Mouse (Mus musculus): Measurements from ENCODE around the gene Clcf1. TPM values are rescaled to one million over a fixed set of nuclear protein-coding genes. Genes with fewer than 3 reads are reported as not detected.
A peak's percentile ranks its signal among the peaks of the same experiment; 100 is the strongest.

The Clcf1 gene
- 52.0 and 61.9 TPM in 2 replicates for total RNA-seq (2017)

DNA sequence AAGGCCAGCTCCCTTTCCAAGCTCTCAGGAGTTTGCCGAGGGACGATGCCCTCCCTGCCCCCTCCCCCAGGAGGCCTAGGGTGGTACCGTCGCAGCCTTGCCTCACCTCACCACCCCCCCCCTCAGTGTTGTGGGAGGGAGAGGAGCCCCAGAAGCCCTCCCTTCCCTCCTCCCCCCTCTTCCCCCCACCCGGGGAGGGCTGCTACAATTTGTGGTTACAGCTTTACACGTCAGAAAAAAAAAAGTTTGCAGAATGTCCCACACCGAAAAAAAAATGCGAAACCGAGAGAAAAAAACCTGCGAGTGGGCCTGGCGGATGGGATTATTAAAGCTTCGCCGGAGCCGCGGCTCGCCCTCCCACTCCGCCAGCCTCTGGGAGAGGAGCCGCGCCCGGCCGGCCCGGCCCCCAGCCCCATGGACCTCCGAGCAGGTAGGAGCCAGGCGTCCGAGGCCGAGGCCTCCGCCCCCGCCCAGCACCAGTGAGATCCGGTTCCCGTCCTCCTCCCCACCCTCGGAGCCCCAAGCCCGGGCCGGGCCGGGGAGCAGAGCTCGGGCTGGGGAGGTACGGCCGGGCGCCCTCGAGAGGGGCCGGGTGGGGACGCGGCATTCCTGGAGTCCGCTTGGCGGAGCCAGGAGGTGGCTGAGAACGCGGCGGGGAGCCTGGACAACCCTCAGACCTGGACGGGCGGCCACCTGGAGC is at the start of gene Clcf1, which contains the start of gene AC109138.7:
TSS of gene Clcf1 (plus strand) at position 168 of the 700 bp plus-strand sequence.
TSS of gene AC109138.7 (plus strand) at position 287 of the 700 bp plus-strand sequence.
- peak; percentile 61 for ATAC-seq (ENCODE audit: extremely low read depth, insufficient number of reproducible peaks, low FRiP score, poor library complexity, severe bottlenecking)

DNA sequence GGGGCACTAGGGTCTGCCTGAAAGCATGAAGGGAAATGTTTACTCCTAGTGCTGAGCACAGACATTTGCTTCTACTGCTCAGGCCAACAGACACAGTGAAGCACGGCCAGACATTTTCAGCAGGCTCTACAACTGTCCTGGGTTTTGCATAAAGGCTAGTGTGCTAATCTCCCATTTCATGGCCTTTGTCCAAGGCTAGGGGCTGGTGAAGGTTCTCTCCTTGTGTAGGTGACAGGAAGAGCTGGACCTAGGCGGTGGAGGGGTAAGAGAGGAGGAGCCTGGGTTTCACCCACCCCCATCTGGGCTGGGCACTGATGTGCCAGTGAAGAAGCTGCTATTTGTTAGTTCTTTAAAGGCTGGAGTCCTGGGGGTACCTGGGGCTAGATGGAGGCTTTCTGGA is 49.3 kb upstream of the Clcf1 start:
- ATAC-seq (ENCODE audit: extremely low read depth, insufficient number of reproducible peaks, low FRiP score, poor library complexity, severe bottlenecking), result no peak

DNA sequence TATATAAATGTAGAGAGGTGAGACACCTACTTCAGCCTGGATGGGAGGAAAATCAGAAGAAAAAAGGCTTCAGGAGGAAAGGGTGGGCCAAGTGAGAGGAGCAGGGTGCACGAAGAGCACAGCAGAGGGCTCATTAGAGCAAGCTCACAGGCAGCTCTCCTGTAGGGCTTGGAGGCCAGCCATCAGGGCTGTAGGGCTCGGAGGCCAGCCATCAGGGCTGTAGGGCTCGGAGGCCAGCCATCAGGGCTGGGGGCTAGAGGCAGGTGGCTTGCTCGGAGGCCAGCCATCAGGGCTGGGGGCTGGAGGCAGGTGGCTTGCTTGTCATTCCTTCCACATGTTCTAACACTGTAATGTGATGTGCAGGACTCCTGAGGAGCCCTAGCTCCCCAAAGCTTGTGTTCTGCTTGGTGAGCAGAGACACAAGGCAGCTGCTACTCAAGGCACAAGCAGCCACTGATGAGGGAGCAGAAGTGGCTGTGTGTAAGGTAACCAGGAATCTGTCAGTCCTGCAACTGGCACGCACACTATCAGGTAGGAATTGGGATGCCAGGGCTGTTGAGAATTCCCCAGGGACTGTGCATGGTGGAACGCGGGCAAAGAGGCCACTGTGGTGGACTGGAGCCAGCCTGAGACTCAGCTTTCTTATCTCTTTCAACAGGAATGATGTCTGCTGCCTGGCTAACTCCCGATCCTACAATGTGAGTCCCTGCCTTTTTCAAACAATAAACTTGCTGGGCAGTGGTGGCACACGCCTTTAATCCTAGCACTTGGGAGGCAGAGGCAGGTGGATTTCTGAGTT is 47.2 kb upstream of the Clcf1 start:
- ATAC-seq (ENCODE audit: extremely low read depth, insufficient number of reproducible peaks, low FRiP score, poor library complexity, severe bottlenecking), result no peak

DNA sequence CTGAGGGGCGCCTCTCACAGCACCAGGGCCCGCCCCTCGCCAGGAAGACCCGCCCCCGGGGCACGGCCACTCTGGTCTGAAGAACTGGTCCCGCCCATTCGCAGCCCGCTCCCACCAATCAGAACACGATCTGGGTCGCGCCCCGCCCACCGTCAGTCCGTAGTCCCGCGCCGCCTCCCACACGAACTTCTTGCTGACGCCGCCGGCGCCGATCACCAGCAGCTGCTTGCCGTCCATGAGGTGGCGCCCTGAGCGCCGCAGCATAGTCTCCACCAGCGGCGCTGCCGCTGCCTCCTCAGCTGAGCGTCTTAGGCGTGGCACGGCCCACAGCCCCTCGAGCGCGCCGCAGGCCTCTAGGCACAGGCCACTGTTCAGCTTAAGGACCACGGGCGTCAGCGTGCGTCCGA is 44.7 kb upstream of the Clcf1 start:
- peak; percentile 90 for ATAC-seq (ENCODE audit: extremely low read depth, insufficient number of reproducible peaks, low FRiP score, poor library complexity, severe bottlenecking)

DNA sequence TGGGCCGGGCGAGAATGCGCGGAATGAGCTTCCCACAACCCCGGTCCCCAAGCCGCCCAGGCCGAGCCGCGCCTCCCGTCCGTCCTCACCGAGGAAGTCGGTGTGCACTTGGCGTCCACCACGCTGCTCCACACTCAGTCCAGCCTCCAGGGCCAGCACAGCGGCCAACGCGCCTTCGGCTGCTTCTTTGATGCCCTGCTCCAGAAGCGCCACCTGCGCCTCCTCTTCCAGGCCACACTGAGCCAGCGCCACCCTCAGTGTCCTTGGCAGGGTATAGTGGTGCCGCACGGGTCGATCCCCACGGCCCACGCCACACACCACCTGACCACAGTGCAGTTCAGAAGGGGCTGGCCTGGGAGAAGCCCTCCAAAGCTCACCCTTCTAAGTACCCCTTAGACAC is 44.2 kb upstream of the Clcf1 start:
- ATAC-seq (ENCODE audit: extremely low read depth, insufficient number of reproducible peaks, low FRiP score, poor library complexity, severe bottlenecking), result no peak

DNA sequence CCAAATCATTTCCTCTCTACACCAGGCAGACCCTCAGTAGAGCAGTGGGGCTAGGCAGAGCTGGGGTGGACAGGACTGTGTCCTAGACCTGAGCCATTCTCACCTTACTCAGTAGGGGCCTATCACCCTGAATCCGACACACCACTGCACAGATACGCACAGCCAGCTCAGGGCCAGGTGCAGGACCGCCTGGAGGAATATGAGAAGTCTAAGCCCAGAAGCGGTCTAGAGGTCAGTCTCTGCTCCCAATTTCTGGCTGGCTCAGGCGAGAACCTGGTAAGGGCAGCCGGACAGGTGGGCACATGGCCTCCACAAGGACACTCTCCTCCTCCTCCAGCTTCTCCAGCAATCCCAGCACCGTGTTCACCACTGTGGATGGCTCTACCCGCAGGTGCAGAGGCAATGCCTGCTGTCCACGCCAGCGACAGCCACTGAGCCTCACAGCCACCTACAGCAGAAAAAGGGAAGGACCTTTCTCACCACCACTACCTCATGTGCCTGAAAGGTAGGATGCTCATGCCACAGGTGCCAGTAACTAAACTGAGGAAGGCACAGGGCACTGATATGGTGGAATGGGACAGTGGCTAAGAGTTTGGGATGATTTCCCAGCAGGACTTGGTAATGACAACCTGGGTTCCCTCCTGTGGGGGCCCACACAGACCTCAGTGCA is 43.2 kb upstream of the Clcf1 start:
- no peak for ATAC-seq (ENCODE audit: extremely low read depth, insufficient number of reproducible peaks, low FRiP score, poor library complexity, severe bottlenecking)

DNA sequence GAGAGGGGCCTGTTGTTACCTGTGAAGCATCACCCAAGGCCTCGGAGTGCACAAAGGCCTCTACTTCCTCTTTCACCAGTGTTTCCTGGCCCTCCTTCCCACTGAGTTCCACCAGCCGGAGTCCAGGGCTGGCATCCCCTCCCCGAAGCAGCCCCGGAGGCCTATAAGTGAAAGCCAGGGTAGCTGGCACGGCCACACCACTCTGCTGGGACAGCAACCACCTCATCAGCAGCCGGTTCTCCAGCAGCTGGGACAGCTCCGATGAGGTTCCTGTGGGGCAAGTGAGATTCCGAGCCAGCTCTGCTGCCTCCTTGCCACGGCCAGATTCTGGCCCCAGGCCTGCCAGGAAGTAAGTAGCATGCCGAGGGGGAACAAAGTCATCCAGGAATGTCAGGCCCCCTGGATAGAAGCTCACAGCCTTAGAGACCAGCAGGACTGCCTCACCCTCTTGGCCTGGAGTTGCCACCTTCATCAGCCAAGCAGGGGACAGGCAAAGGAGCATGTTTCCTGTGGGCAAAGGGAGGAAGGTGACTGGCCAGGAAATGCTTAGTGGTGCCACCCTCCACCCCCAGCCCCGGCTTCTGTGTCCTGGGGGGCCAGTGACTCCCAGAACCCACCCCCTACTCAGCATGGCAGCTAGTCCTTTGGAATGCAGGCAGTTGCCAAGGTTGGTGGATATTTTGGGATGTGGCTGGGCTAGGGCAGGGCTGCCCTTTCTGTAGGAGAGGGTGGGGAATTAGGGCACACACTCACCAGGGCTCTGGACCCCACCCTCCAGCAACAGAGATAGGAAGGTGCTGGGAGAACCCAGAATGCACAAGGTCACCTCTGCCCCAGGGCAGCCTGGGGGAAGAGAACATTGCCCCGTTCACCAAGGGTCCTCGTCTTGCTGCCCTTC is 42.4 kb upstream of the Clcf1 start:
- ATAC-seq (ENCODE audit: extremely low read depth, insufficient number of reproducible peaks, low FRiP score, poor library complexity, severe bottlenecking), result peak; percentile 27

DNA sequence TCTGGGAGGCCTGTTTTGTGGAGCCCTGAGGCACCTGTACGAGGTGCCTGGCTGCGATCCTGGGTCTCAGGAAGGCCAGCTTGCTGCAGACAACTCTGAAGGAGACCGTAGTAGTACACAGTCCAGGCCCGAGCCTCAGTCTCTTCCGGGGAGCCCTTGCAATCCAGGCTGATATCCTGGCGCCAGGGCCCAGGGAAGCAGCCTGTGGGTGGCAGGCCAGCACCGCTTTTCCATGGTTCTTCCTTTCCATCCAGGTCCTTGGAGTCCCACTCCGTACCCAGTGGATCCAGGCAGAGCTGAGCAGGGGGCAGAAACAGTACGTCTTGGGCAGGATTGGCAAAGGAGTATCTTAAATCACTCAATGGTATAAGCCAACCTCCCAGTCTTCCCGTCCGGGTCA is 41.1 kb upstream of the Clcf1 start:
- no peak for ATAC-seq (ENCODE audit: extremely low read depth, insufficient number of reproducible peaks, low FRiP score, poor library complexity, severe bottlenecking)

DNA sequence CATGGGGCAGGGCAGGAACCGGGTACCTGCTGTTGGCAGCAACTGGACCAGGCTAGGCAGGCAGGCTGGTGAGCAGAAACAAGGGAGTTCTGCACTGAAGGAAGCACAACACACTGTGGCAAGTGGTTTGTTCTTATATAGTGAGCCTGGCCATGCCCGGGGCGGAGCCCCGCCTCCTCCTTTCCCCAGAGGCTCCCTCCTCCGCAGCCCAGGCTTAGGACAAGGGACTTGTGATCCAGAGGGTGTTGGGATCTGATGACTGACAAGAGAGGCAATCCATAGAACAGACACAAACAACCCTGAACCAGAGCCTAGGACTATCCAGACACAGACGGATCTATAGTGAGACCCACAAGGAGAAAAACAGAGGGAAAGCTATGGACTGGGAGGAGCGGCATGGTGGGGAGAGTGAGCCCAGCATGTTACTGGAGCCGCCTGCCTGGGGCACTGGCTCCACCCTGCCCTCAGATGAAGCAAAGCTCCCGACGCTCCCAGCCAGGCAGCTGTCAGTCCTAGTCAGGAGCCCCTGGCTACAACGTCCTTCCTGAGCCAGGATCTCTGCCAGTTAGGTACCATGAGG is 38.6 kb upstream of the Clcf1 start, which contains the start of gene Carns1:
TSS of gene Carns1 (minus strand) at position 112 of the 580 bp plus-strand sequence.
- no peak for ATAC-seq (ENCODE audit: extremely low read depth, insufficient number of reproducible peaks, low FRiP score, poor library complexity, severe bottlenecking)

DNA sequence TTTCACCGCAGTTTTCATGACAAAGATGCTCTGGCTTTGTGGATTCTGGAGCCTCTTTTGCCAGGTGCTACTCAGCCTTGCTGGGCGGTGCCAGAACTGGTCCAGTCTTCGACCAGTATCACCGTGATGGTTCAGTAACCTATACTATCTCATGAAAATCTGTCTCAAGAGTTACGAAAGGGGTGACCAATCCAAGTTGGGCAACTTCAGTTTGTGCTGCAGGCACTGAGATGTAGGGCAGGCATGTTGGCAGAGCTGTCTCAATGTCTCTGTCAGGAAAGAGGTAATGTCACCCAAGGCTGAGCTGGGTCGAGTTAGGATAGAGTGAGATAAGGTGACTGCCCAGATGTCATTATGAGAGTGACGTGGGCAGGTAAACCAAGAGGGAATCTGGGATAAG is 33.6 kb upstream of the Clcf1 start:
- 0 out of 2 replicates have a peak, but pooled peaks have one; percentile 6 for ATAC-seq (ENCODE audit: extremely low read depth, insufficient number of reproducible peaks, low FRiP score, poor library complexity, severe bottlenecking)

DNA sequence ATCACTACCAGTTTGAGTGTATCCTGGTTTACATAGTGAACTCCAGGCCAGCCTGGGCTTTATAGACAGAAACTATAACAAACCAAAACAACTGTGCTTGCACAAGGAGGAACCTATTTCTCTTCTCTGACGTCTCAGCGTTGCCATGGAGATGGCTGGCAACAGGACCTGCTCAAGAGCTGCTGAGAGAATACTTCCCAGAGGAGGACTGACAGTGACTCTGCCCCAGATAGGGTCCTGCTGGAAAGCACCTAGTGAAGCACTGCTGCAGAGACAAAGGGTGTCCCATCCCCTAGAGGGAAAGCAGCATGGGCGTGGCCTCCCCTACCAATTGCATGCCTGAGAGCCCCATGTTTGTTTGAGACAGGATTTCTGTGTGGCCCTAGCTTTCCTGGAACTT is 32.1 kb upstream of the Clcf1 start:
- peak; percentile 81 for ATAC-seq (ENCODE audit: extremely low read depth, insufficient number of reproducible peaks, low FRiP score, poor library complexity, severe bottlenecking)

DNA sequence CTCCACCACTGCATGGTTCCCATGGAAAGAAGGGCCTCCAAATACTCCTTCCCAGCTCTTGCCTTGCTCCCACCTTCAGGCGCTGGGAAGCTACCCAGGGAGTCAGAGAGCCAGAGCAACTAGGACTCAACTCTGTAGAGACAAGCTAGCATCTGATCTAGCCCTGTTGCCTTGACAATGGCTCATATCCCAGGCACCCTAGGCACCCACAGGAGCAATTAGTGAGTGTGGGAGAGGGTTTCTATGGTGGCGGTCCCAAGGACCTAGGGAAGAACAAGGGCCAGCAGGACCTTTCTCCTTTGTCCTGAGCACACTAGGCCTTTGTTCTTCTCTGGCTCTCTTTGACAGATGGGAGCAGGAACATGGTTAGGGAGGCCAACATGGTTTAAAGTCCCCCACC is 30.3 kb upstream of the Clcf1 start:
- no peak for ATAC-seq (ENCODE audit: extremely low read depth, insufficient number of reproducible peaks, low FRiP score, poor library complexity, severe bottlenecking)

DNA sequence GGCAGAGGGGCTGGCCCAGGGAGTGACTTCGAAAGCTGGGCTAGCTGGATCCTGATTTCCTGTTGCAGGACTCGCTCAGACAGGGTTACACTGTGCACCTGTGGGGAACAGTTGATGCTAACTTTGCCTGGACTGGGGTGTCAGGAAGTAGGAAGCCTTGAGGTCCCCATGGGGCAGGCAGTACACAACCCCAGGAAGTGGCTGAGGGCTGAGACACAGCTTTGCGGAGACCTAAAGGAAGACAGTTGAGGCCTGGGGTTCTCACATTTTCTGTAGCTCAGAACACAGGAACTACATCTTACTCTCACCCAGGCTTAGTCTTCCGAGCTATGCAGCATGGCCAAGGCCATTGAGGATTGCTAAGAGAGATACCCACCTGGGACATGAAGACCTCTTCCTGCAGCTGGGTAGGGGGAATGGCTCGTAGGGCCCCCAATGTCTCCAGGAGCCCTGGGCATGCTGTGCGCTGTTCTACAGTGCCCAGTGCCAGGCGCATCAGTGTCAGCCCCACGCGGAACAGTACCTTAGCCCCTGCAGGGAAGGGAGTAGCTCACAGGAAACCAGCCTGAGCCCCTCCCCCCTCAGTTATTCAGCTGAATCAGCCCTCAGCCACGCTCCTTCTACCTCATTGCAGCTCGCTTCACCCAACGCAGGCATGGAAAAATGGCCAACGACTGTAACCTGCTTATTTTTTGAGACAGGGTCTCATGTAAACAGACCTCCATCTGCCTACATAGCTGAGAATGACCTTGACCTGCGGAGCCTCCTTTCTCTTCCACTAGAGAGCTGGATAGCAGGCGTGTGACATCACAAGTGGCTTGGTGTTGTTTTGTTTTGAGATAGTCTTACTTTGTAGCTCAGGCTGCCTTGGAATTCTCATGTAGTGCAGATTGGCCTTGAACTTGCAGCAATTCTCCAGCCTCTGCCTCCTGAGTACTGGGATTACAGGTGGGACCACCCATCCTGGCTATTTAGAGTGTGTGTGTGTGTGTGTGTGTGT is 28.8 kb upstream of the Clcf1 start:
- peak; percentile 38 for ATAC-seq (ENCODE audit: extremely low read depth, insufficient number of reproducible peaks, low FRiP score, poor library complexity, severe bottlenecking)

DNA sequence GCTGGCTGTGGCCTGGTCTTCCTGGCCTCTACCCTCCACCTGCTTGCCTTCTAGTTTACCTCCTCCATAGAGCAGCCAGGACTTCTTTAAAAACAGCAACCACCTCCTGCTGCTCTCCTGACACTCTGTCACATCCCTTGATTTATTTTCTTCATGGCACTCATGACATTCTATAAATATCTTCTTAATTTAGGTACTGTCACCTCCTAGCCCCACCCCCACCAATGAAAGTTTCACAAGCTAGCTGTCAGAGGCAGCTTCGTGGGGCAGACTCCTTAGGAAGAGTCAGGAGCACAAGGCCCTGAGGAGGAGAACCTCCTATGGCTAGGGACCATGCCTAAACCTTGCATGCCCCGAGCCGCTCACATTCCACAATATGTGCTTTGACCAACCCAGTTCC is 26.7 kb upstream of the Clcf1 start:
- ATAC-seq (ENCODE audit: extremely low read depth, insufficient number of reproducible peaks, low FRiP score, poor library complexity, severe bottlenecking), result no peak

DNA sequence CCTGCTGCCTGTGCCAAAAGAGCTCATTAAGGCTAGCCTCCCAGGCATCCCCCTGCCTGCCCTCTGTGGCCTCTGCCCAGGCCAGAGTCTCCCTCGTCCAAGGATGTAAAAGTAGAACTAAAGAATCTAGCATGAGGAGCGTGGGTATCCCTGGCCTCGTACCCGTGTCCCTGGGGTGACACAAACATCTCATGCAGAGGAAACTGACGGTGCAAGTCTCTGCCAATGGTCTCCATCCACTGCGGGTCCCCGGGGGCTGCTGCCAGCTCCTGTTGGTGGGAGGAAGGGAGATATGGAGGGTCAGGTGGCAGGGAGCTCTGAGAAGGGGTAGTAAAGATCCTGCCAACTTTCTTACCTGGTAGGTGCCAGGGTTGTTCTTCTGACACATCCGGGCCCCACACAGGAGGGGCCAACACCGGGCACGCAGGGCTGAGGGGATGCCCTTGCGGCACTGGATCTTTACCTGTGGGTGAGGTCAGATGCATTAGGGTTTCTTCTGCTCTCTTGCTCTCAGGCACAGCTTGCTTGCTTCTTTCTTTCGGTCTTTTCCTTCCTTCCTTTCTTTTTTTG is 24.9 kb upstream of the Clcf1 start:
- ATAC-seq (ENCODE audit: extremely low read depth, insufficient number of reproducible peaks, low FRiP score, poor library complexity, severe bottlenecking), result no peak

DNA sequence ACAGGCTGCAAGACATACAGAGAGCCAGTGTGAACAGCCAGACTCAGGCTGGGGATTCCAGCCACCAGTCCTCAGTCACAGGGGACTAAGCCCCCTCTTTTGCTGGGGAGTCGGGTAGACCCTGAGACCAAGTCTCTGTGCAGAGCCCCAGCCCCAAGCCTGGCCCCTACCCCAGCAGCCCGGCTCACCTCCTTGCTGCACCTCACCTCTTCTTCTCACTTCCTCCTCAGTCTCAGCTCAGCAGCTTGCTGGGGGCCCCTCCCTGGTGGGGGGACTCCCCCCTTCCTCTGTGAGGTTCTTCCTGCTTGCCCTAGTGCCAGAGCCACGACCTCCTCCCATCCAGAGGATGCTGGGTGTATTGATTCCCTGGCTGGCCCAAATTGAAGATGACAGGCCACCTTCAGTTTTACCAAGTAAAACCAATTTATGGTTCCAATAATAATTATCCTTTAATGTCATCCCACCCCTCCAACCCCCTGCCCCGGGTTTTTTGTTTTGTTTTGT is 23.2 kb upstream of the Clcf1 start, which contains the start of gene Tbc1d10c:
TSS of gene Tbc1d10c (minus strand) at position 454 of the 504 bp plus-strand sequence.
- peak; percentile 71 for ATAC-seq (ENCODE audit: extremely low read depth, insufficient number of reproducible peaks, low FRiP score, poor library complexity, severe bottlenecking)

All from neutrophil, adult 5-6 weeks (primary cell).